Comparison of ENCODE assay signal across 8 mouse cellular contexts in genomic region chr12:98720628-98721027, GRCm38 (mm10). TPM values are rescaled to one million over a fixed set of nuclear protein-coding genes. Genes with fewer than 3 reads are reported as not detected.
DNase-seq lines count a peak whose midpoint lies in the region; ATAC-seq and TF ChIP-seq lines count a peak whose summit lies in the region.
"Had no signal": no experiment of that assay in that cellular context is flagged by ENCODE, and none has a peak within 500 bp of the region (broad histone marks: within the 10 kb centered on the region; RNA-seq: fewer than 3 reads in every experiment).

No protein-coding gene starts in this region.

- H3K4me2 ChIP-seq in heart, embryonic 15.5 days: 0 out of 2 replicates have a peak overlapping the region, but pooled peaks have one; percentile 1
- H3K4me2 ChIP-seq in heart, embryonic 11.5 days: no peak overlapping the region
- no peak overlapping the region for H3K4me2 ChIP-seq in liver, embryonic 11.5 days
- no peak overlapping the region for H3K4me2 ChIP-seq in neural tube, embryonic 15.5 days

- DNase-seq in liver, adult 2 months (ENCODE audit: extremely low read depth, low read depth, low spot score): peak; percentile 52
- DNase-seq in liver, embryonic 11.5 days (ENCODE audit: low spot score): no peak
- peak; percentile 60 to 62 for DNase-seq in cerebellum, postnatal 10 days
- DNase-seq in thymus, postnatal 0 days (ENCODE audit: low spot score): no peak
- DNase-seq: kidney, adult 18-20 months had no signal

- no peaks in the 10 kb centered on the region for H3K36me3 ChIP-seq in heart, embryonic 15.5 days
- H3K36me3 ChIP-seq in heart, embryonic 11.5 days (ENCODE audit: control insufficient read depth, insufficient read depth, low read length): no peaks in the 10 kb centered on the region
- H3K36me3 ChIP-seq in liver, adult 2 months (ENCODE audit: control insufficient read depth, insufficient read depth, low read length): no peaks in the 10 kb centered on the region
- H3K36me3 ChIP-seq in liver, embryonic 11.5 days (ENCODE audit: control insufficient read depth, insufficient read depth, low read length): no peaks in the 10 kb centered on the region
- H3K36me3 ChIP-seq in neural tube, embryonic 15.5 days: no peaks in the 10 kb centered on the region

- peaks cover 18% of the 10 kb centered on the region for H3K4me1 ChIP-seq in heart, embryonic 15.5 days (replicated peaks)
- peaks cover 5% of the 10 kb centered on the region; the same call in 1 of the 2 replicates for H3K4me1 ChIP-seq in heart, embryonic 11.5 days (ENCODE audit: control insufficient read depth, insufficient read depth, low read length)
- peaks cover 22% of the 10 kb centered on the region for H3K4me1 ChIP-seq in liver, adult 2 months (ENCODE audit: control insufficient read depth, insufficient read depth, low read length)
- no peaks in the 10 kb centered on the region for H3K4me1 ChIP-seq in liver, embryonic 11.5 days (replicated peaks; ENCODE audit: control insufficient read depth, insufficient read depth, low read length)
- H3K4me1 ChIP-seq in neural tube, embryonic 15.5 days: peaks cover 6% of the 10 kb centered on the region; the same call in 1 of the 2 replicates

- H3K9me3 ChIP-seq in heart, embryonic 15.5 days (replicated peaks): no peaks in the 10 kb centered on the region
- no peaks in the 10 kb centered on the region for H3K9me3 ChIP-seq in heart, embryonic 11.5 days (replicated peaks; ENCODE audit: control insufficient read depth, low read length)
- H3K9me3 ChIP-seq in liver, embryonic 11.5 days (ENCODE audit: control insufficient read depth, low read length): no peaks in the 10 kb centered on the region
- H3K9me3 ChIP-seq in neural tube, embryonic 15.5 days (replicated peaks): no peaks in the 10 kb centered on the region

- peak overlapping the region; percentile 59 for H3K27ac ChIP-seq in heart, embryonic 15.5 days
- no peak overlapping the region for H3K27ac ChIP-seq in heart, embryonic 11.5 days (ENCODE audit: low read depth, low read length)
- H3K27ac ChIP-seq in liver, adult 2 months (replicated peaks; ENCODE audit: insufficient read depth, low read depth, low read length): no peak overlapping the region
- H3K27ac ChIP-seq in liver, embryonic 11.5 days (ENCODE audit: low read depth, low read length): no peak overlapping the region
- peak overlapping the region; percentile 45; the same call in 1 of the 2 replicates for H3K27ac ChIP-seq in neural tube, embryonic 15.5 days (replicated peaks)

- H3K9ac ChIP-seq in heart, embryonic 15.5 days: no peak overlapping the region
- H3K9ac ChIP-seq in heart, embryonic 11.5 days (ENCODE audit: low read depth, low read length): no peak overlapping the region
- no peak overlapping the region for H3K9ac ChIP-seq in liver, adult 2 months (ENCODE audit: low read depth, low read length)
- H3K9ac ChIP-seq in liver, embryonic 11.5 days (ENCODE audit: low read depth, low read length): no peak overlapping the region
- no peak overlapping the region for H3K9ac ChIP-seq in neural tube, embryonic 15.5 days (replicated peaks)

- TF ChIP-seq POLR2A in liver, adult 2 months (IDR thresholded peaks at IDR 0.05; ENCODE audit: extremely low read depth, insufficient read depth, low read length): no peak

- TF ChIP-seq CTCF in liver, adult 2 months (IDR thresholded peaks at IDR 0.05; ENCODE audit: low read depth, low read length): no peak

- no peak for ATAC-seq in heart, embryonic 15.5 days (replicated peaks; ENCODE audit: insufficient number of reproducible peaks, insufficient read depth, low FRiP score, low read depth)
- no peak for ATAC-seq in heart, embryonic 11.5 days (replicated peaks; ENCODE audit: insufficient number of reproducible peaks, low FRiP score, low TSS enrichment)
- no peak for ATAC-seq in liver, embryonic 11.5 days (replicated peaks; ENCODE audit: low FRiP score)
- peak; percentile 45; the same call in 1 of the 2 replicates for ATAC-seq in neural tube, embryonic 15.5 days (ENCODE audit: low FRiP score)

- H3K79me2 ChIP-seq in liver, adult 2 months (ENCODE audit: control insufficient read depth, insufficient read depth, low read length): peaks cover 18% of the 10 kb centered on the region; the same call in 1 of the 2 replicates

- 51% methylated on average over 3 of the region's 3 CpGs for WGBS in heart, embryonic 15.5 days
- WGBS in heart, embryonic 11.5 days (ENCODE audit: insufficient replicate concordance): 69% methylated on average over 3 of the region's 3 CpGs
- 44% methylated on average over 3 of the region's 3 CpGs for WGBS in liver, adult 2 months
- 84% methylated on average over 3 of the region's 3 CpGs for WGBS in liver, embryonic 11.5 days
- 38% methylated on average over 3 of the region's 3 CpGs for WGBS in neural tube, embryonic 15.5 days

- H3K27me3 ChIP-seq in heart, embryonic 15.5 days: no peaks in the 10 kb centered on the region
- H3K27me3 ChIP-seq in heart, embryonic 11.5 days (ENCODE audit: control insufficient read depth, insufficient read depth, low read length): no peaks in the 10 kb centered on the region
- H3K27me3 ChIP-seq in liver, adult 2 months (ENCODE audit: control insufficient read depth, insufficient read depth, low read length): no peaks in the 10 kb centered on the region
- H3K27me3 ChIP-seq in liver, embryonic 11.5 days (replicated peaks; ENCODE audit: control insufficient read depth, insufficient read depth, low read length): no peaks in the 10 kb centered on the region
- H3K27me3 ChIP-seq in neural tube, embryonic 15.5 days (replicated peaks): no peaks in the 10 kb centered on the region

- no peak overlapping the region for H3K4me3 ChIP-seq in heart, embryonic 15.5 days
- H3K4me3 ChIP-seq in heart, embryonic 11.5 days (ENCODE audit: low read depth, low read length): no peak overlapping the region
- no peak overlapping the region for H3K4me3 ChIP-seq in liver, adult 2 months (ENCODE audit: insufficient read depth, low read depth, low read length)
- no peak overlapping the region for H3K4me3 ChIP-seq in liver, embryonic 11.5 days (ENCODE audit: low read depth, low read length)
- H3K4me3 ChIP-seq in neural tube, embryonic 15.5 days (replicated peaks): no peak overlapping the region

RNA-seq across cellular contexts. Expression of gene Ptpn21, which starts 16.6 kb away (rescaled TPM):
- 8.3 and 9.9 TPM in 2 replicates for polyA plus RNA-seq in heart, embryonic 15.5 days (2015; fragmentation: Nextera tagmentation; extraction: Ambion mirVana)
- 10.4 and 13.0 TPM in 2 replicates for polyA plus RNA-seq in heart, embryonic 11.5 days (2014; fragmentation: Nextera tagmentation; extraction: Ambion mirVana)
- total RNA-seq in liver, adult 2 months (2014; rRNA removed): 5.9 and 10.1 TPM in 2 replicates
- polyA plus RNA-seq in liver, adult 2 months (2012; rRNA removed): 10.4 and 12.2 TPM in 2 replicates
- 4.4 and 5.7 TPM in 2 replicates for polyA plus RNA-seq in liver, embryonic 11.5 days (2014; fragmentation: Nextera tagmentation; extraction: Ambion mirVana)
- 3.4 and 4.6 TPM in 2 replicates for polyA plus RNA-seq in neural tube, embryonic 15.5 days (2015; fragmentation: Nextera tagmentation; extraction: Ambion mirVana)
- polyA plus RNA-seq in thymus, postnatal 0 days (2015; fragmentation: Nextera tagmentation; extraction: Ambion mirVana): 1.4 and 1.6 TPM in 2 replicates

RNA-seq across cellular contexts. Expression of gene Zc3h14, which starts 26.1 kb away (rescaled TPM):
- polyA plus RNA-seq in heart, embryonic 15.5 days (2015; fragmentation: Nextera tagmentation; extraction: Ambion mirVana): 85.7 and 86.7 TPM in 2 replicates
- polyA plus RNA-seq in heart, embryonic 11.5 days (2014; fragmentation: Nextera tagmentation; extraction: Ambion mirVana): 110 TPM in 2 replicates
- 47.1 and 53.7 TPM in 2 replicates for total RNA-seq in liver, adult 2 months (2014; rRNA removed)
- polyA plus RNA-seq in liver, adult 2 months (2012; rRNA removed): 21.9 and 22.7 TPM in 2 replicates
- polyA plus RNA-seq in liver, embryonic 11.5 days (2014; fragmentation: Nextera tagmentation; extraction: Ambion mirVana): 109 and 116 TPM in 2 replicates
- polyA plus RNA-seq in neural tube, embryonic 15.5 days (2015; fragmentation: Nextera tagmentation; extraction: Ambion mirVana): 96.3 and 105 TPM in 2 replicates
- 96.2 and 101 TPM in 2 replicates for polyA plus RNA-seq in thymus, postnatal 0 days (2015; fragmentation: Nextera tagmentation; extraction: Ambion mirVana)

Comparison
In these comparisons a context has a peak if more than half of its experiments do, and no peak if none do; other contexts are left out.
1. H3K27ac ChIP-seq: peak in heart, embryonic 15.5 days (single experiment) and neural tube, embryonic 15.5 days (single experiment); none in heart, embryonic 11.5 days (single experiment), liver, adult 2 months (single experiment) and liver, embryonic 11.5 days (single experiment).
2. DNase-seq: peak in liver, adult 2 months (single experiment) and cerebellum, postnatal 10 days (2 of 2); none in liver, embryonic 11.5 days (single experiment) and thymus, postnatal 0 days (single experiment).